Mouse (Mus musculus) left cerebral cortex, adult 11 months (tissue): ENCODE measurements around the gene Phc1.

Experiments used
- DNase-seq: peaks from one replicate; pipeline ENCODE4 v3.0.0; 2022; ENCODE audit warnings: low spot score

The Phc1 gene

DNA sequence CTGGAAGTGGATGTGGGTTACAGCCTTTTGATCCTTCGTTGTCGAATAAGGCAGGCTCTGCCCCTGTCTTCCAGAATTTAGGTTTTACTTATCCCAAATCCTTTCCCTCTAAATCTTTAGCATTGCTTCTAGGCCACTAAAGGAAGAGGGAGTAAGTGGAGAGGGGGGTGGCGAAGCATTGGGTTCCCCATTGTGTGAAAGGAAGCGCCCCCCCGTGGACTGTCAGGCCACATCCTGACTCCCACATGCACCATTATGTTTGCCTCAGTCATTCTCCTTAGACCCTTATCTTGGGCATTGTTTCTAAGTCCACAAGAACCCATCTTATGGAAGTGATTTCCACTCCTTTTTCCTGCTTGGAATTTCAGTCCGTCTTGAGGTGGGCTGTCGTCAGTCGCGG lies 45.1 kb downstream of the Phc1 start:
- no peak for DNase-seq

DNA sequence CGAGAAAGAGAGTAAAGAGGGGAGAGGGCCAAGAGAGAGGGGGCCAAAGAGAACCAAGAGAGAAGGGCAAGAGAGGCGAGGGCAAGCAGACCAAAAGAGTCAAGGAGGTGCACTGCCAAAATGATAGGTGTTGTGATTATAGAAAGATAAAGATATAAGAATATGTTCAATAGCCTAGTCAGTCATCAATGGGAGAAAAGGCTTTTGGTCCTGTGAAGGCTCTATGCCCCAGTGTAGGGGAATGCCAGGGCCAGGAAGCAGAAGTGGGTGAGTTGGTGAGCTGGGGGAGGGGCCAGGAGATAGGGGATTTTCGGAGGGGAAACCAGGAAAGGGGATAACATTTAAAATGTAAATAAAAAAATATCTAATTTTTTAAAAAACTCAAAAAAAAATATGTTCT lies 46.1 kb downstream of the Phc1 start:
- DNase-seq, result no peak

GRCm38 (mm10) chr6:122293796-122294195 lies 46.6 kb downstream of the Phc1 start:
- no peak for DNase-seq

DNA sequence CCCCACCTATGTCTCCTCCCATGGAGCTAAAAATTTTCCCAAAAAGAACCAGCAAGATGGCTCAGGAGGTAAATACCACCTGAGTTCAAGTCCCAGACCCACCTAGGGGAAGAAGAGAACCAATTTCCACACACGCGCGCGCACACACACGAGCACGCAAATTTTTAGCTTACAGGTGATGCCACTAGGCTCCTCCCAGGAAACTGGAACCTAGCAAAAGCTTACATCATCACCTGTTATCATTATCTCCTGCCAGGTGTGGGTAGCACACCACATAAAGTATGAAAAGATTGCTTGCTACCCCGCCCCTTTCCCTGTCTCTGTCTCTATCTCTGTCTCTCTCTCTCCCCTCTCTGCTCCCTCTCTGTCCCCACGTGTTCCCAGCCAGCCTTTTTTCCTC lies 47.2 kb downstream of the Phc1 start:
- no peak for DNase-seq

DNA sequence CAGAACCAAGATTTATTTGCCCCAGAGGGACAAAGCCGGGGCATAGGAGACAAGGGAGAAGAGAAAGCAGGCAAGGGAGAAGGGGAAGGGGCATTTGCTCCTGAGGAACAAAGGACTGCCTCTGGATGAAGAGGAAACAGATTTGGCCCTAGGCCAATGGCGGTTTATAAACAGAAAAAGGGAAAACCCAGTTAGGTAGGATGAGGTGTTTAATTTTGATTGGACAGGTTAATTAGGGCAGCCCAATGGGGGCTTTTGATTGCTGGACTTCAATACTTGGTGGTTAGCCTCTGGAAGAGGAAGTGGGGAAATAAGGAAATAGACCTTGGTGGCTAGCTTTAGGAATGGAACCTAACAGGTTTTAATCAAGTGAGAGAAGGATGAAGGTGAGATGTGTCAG lies 48.2 kb downstream of the Phc1 start:
- DNase-seq, result no peak

DNA sequence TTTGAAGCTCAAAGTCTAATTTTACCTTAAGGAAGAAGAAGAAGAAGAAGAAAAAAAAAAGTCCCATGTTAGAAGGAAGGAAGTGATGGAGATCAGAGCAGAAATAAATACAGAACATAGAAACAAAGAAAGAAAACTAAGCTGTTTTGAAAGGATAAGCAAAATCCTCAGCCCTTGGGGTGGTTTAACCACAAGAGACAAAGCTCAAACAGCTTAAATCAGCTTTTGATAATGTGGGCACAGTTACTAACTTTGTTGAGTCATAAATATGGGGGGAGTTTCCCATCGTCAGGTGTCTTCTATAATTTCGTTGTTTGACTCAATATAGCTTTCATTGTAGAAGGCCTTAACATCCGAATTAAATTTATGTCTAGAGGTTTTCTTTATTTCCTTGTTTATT lies 48.6 kb downstream of the Phc1 start:
- no peak for DNase-seq

DNA sequence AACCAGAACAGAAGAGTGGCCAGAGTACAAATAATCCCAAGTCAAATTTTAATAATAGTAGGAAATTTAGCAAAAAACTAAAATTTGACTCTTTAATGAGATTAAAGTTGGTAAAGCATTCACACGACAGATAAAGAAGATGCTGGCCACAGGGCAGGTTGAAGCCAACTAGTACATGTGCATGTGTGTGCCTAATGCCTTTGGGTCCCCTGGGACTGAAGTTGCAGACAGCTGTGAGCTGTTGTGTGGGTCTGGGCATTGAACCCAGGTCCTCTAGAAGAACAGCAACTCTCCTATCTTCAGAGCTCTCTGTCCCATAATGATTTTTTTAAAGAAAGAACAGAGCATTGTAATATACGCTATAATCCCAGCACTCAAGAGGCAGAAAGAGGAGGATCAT lies 49.1 kb downstream of the Phc1 start:
- DNase-seq, result no peak

DNA sequence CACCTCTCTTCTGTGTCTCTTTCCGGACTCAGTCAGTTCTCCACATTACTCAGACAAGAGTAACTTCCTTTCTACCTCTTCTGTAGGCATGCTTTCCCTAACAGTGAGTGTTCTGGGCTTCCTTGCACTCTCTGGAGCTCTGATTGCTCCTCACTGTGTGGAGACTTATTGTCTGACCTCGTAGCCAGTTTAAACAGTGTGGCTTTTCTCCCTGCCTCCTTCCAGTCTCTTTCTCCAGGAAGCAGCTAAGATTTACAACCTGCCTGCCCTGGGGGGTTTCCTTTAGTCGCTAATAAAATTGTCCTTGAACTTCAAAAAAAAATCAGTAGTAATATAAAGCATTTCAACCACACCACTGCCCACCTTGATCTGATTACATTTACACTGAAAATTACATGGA lies 50.1 kb downstream of the Phc1 start:
- no peak for DNase-seq

GRCm38 (mm10) chr6:122289313-122289712 lies 51.0 kb downstream of the Phc1 start:
- no peak for DNase-seq

- no peak for DNase-seq
Measured at GRCm38 (mm10) chr6:122288263-122288662, 52.1 kb downstream of the Phc1 start.

GRCm38 (mm10) chr6:122284823-122285222 lies 55.5 kb downstream of the Phc1 start:
- no peak for DNase-seq

DNA sequence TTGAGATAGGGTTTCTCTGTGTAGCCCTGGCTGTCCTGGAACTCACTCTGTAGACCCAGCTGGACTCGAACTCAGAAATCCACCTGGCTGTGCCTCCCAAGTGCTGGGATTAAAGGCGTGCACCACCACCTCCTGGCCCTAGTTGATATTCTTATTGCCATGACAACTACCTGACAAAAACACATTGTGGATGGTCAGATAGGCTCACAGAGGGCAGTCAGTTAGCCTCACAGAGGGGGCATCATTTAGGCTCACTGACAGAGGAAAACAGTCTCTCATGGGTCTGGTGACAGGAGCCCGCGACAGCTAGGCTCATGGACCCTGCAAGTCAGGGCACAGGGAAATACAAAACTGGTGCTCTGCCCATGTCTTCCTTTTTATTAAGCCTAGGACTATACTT lies 56.1 kb downstream of the Phc1 start:
- no peak for DNase-seq

- no peak for DNase-seq
Measured at GRCm38 (mm10) chr6:122283429-122283828, 56.9 kb downstream of the Phc1 start.

- DNase-seq, result no peak
Measured at GRCm38 (mm10) chr6:122282782-122283181, 57.6 kb downstream of the Phc1 start, which contains the start of gene Klrg1. Klrg1 (minus strand) TSS chr6:122282882.

GRCm38 (mm10) chr6:122276565-122276964 lies 63.8 kb downstream of the Phc1 start:
- no peak for DNase-seq

DNA sequence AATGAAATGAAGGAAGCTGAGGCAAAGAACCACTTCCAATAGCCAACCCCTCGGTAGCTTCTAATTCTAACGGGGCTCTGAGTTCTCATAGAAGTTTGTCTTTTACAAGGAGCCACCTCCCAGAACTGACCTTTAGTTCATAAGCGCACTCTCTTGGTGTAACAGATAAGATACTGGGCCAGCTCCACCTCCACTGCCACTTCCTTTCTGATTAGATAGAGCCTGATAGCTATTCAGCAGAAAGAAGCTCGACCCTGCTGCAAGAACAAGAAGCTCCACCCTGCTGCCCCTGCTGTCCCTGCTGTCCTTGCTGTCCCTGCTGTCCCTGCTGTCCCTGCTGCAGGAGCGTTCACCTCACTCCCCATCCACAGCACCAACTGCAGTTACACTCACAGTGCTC lies 65.8 kb downstream of the Phc1 start:
- DNase-seq, result no peak

GRCm38 (mm10) chr6:122270152-122270551 lies 70.2 kb downstream of the Phc1 start:
- DNase-seq, result no peak

GRCm38 (mm10) chr6:122269170-122269569 lies 71.2 kb downstream of the Phc1 start:
- no peak for DNase-seq

DNA sequence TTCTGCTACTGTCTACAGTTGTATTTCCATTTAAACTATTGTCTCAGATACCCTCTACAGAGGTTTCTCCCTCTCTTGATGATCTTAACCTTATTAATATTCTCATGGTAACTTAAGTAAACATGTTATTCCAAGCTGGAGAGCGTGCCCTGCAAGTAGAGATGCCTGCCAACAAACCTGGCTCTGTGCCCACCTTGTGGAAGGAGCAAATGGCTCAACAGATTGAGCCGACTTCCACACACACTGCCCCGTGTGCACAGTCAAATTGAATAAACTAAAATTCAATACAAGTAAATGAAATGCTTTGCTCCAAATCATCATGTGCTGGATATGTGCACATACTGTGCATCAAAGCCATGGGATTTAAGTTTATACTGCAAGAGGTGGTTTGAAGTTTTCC lies 71.8 kb downstream of the Phc1 start:
- no peak for DNase-seq
